Mouse (Mus musculus): ENCODE data around the gene Sumo1.

DNA sequence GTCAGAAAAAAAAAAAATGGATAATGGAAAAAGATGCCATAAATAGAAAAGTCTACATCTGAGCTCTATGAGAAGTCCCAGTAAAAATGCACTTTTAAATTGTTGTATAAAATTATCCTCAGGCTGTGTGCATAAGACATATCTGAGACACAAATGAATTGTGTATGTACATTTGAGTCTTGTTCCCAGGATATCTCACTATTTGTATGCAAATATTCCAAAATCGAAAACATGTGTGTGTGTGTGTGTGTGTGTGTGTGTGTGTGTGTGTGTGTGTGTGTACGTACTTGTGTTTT is 67.3 kb downstream of the Sumo1 start:
- no peak for TF ChIP-seq CTCF (IDR thresholded peaks at IDR 0.05; ENCODE audit: low read depth)
- no peak for TF ChIP-seq EP300 (IDR thresholded peaks at IDR 0.05; ENCODE audit: low read depth)
